Mouse (Mus musculus) spleen, adult 2 months (tissue): ENCODE results near the gene Stk24. TPM values are rescaled to one million over a fixed set of nuclear protein-coding genes. Genes with fewer than 3 reads are reported as not detected.
A peak's percentile ranks its signal among the peaks of the same experiment; 100 is the strongest.

Experiments
- DNase-seq, 2 experiments: peaks; one replicate each; pipeline versions ENCODE4 v3.0.0 to v3.0.0-alpha.2; 2012 to 2021; ENCODE audit warnings: low spot score in 2 of 2, low read depth in 1 of 2
- H3K27ac ChIP-seq: fragments of 200-500 bp; 2 replicates; pipeline ENCODE4 v1.5.1; 2012; ENCODE audit warnings: low read length, inconsistent platforms; ENCODE audit not compliant: insufficient read depth
- H3K27me3 ChIP-seq: fragments of 200-500 bp; 2 replicates; pipeline ENCODE4 v1.6.1; 2012; ENCODE audit warnings: mild to moderate bottlenecking, moderate library complexity, low read length, inconsistent platforms; ENCODE audit not compliant: control insufficient read depth, insufficient read depth
- H3K36me3 ChIP-seq: fragments of 200-500 bp; 2 replicates; pipeline ENCODE4 v1.6.1; 2012; ENCODE audit warnings: mild to moderate bottlenecking, low read length, inconsistent platforms; ENCODE audit not compliant: control insufficient read depth, insufficient read depth
- H3K4me1 ChIP-seq: fragments of 200-500 bp; 2 replicates; pipeline ENCODE4 v1.6.1; 2011; ENCODE audit warnings: inconsistent platforms; ENCODE audit not compliant: control insufficient read depth, insufficient read depth, insufficient read length
- H3K4me3 ChIP-seq: fragments of 200-500 bp; 2 replicates; pipeline ENCODE4 v1.5.1; 2011; ENCODE audit warnings: mild to moderate bottlenecking, inconsistent platforms; ENCODE audit not compliant: insufficient read depth, insufficient read length; ENCODE audit errors: extremely low read depth
- CTCF ChIP-seq: fragments of 200-500 bp; IDR thresholded peaks from 2 replicates; pipeline ENCODE4 v1.5.1; 2011; ENCODE audit warnings: mild to moderate bottlenecking, inconsistent platforms; ENCODE audit not compliant: insufficient read depth, insufficient read length, insufficient replicate concordance; ENCODE audit errors: extremely low read depth
- POLR2A ChIP-seq: fragments of 200-500 bp; IDR thresholded peaks from 2 replicates; pipeline ENCODE4 v1.6.1; 2011; ENCODE audit warnings: low read depth, low read length, inconsistent platforms
- WGBS: fragments of 180-500 bp; shearing (Covaris S2); methylation state at CpG from one replicate; pipeline ENCODE4 v1.1.7; 2018; 5-methylcytosine and 5-hydroxymethylcytosine counted together
- polyA plus RNA-seq: library from polyadenylated mRNA; depleted of rRNA; stranded (reverse); fragments of >200 nt; gene quantifications from 2 replicates; pipeline ENCODE4 v1.2.3, GENCODE M21; 2012

Stk24 gene
- polyA plus RNA-seq, 1 experiment, result 32.6 TPM

- 91% methylated on average over 3 of the region's 3 CpGs for WGBS
- Histone ChIP-seq H3K27ac (no peak overlapping the region), H3K4me1 (peaks cover 27% of the 10 kb centered on the region; the same call in 1 of the 2 replicates), H3K36me3 (no peaks in the 10 kb centered on the region), H3K4me3 (no peak overlapping the region), H3K27me3 (no peaks in the 10 kb centered on the region)
- no peak for DNase-seq
- TF ChIP-seq CTCF (no peak), POLR2A (no peak)
These were observed 62.5 kb downstream of the Stk24 start for GRCm38 (mm10) chr14:121317312-121317671.

GRCm38 (mm10) chr14:121316631-121317311 lies 63.0 kb downstream of the Stk24 start:
- no peak overlapping the region for H3K4me3 ChIP-seq
- no peaks in the 10 kb centered on the region for H3K36me3 ChIP-seq
- 80% methylated on average over 13 of the region's 13 CpGs for WGBS
- peaks cover 29% of the 10 kb centered on the region; the same call in 1 of the 2 replicates for H3K4me1 ChIP-seq
- no peak for TF ChIP-seq POLR2A
- no peak for TF ChIP-seq CTCF
- no peaks in the 10 kb centered on the region for H3K27me3 ChIP-seq
- no peak overlapping the region for H3K27ac ChIP-seq
- no peak for DNase-seq

GRCm38 (mm10) chr14:121316136-121316535 lies 63.7 kb downstream of the Stk24 start:
- Histone ChIP-seq H3K4me1 (peaks cover 26% of the 10 kb centered on the region; the same call in 1 of the 2 replicates), H3K27me3 (no peaks in the 10 kb centered on the region), H3K4me3 (no peak overlapping the region), H3K27ac (no peak overlapping the region), H3K36me3 (no peaks in the 10 kb centered on the region)
- WGBS, result 95% methylated on average over 5 of the region's 5 CpGs
- no peak for TF ChIP-seq POLR2A
- TF ChIP-seq CTCF, result no peak
- no peak for DNase-seq

GRCm38 (mm10) chr14:121314934-121315333 lies 64.9 kb downstream of the Stk24 start:
- Histone ChIP-seq H3K4me1 (peaks cover 36% of the 10 kb centered on the region; the same call in 1 of the 2 replicates), H3K4me3 (no peak overlapping the region), H3K27me3 (no peaks in the 10 kb centered on the region), H3K27ac (no peak overlapping the region), H3K36me3 (no peaks in the 10 kb centered on the region)
- WGBS, result 56% methylated on average over 3 of the region's 3 CpGs
- no peak for TF ChIP-seq CTCF
- no peak for TF ChIP-seq POLR2A
- DNase-seq, result peak in 1 of 2 experiments; percentile 36

GRCm38 (mm10) chr14:121313283-121313682 lies 66.5 kb downstream of the Stk24 start:
- no peak overlapping the region for H3K4me3 ChIP-seq
- no peaks in the 10 kb centered on the region for H3K36me3 ChIP-seq
- no peak overlapping the region for H3K27ac ChIP-seq
- H3K4me1 ChIP-seq, result peaks cover 37% of the 10 kb centered on the region; the same call in 1 of the 2 replicates
- no peaks in the 10 kb centered on the region for H3K27me3 ChIP-seq
- TF ChIP-seq CTCF, result no peak
- no peak for TF ChIP-seq POLR2A
- no peak for DNase-seq
- 93% methylated on average over 10 of the region's 10 CpGs for WGBS

- Histone ChIP-seq H3K36me3 (peaks cover 3% of the 10 kb centered on the region; the same call in 1 of the 2 replicates), H3K4me3 (no peak overlapping the region), H3K27ac (no peak overlapping the region), H3K27me3 (no peaks in the 10 kb centered on the region), H3K4me1 (peaks cover 34% of the 10 kb centered on the region; the same call in 1 of the 2 replicates)
- no peak for DNase-seq
- WGBS, result 58% methylated on average over 2 of the region's 2 CpGs
- TF ChIP-seq POLR2A (no peak), CTCF (no peak)
These were observed 68.7 kb downstream of the Stk24 start for GRCm38 (mm10) chr14:121311083-121311482.

GRCm38 (mm10) chr14:121310325-121311080 lies 69.3 kb downstream of the Stk24 start:
- TF ChIP-seq CTCF, result no peak
- no peak for TF ChIP-seq POLR2A
- Histone ChIP-seq H3K36me3 (peaks cover 3% of the 10 kb centered on the region; the same call in 1 of the 2 replicates), H3K4me3 (no peak overlapping the region), H3K27ac (no peak overlapping the region), H3K27me3 (no peaks in the 10 kb centered on the region), H3K4me1 (peaks cover 32% of the 10 kb centered on the region; the same call in 1 of the 2 replicates)
- no peak for DNase-seq
- WGBS, result 60% methylated on average over 6 of the region's 6 CpGs
